Mouse (Mus musculus): ENCODE data around the gene Man1b1. TPM values are rescaled to one million over a fixed set of nuclear protein-coding genes. Genes with fewer than 3 reads are reported as not detected.

Man1b1 gene
- polyA plus RNA-seq, 1 experiment from 2014 or later: 66.3 TPM

GRCm38 (mm10) chr2:25364313-25364712 is 32.2 kb downstream of the Man1b1 start:
- 0 out of 2 replicates have a peak, but pooled peaks cover 3% of the 10 kb centered on the region for H3K36me3 ChIP-seq (ENCODE audit: control insufficient read depth, insufficient read depth, low read length)
- no peak for DNase-seq (ENCODE audit: low spot score)
- WGBS: 82% methylated on average over 4 of the region's 4 CpGs
- peak overlapping the region; percentile 74 for H3K4me3 ChIP-seq (ENCODE audit: low read depth, low read length)
- no peaks in the 10 kb centered on the region for H3K27me3 ChIP-seq (replicated peaks; ENCODE audit: control insufficient read depth, insufficient read depth, low read length)
- no peak overlapping the region for H3K9ac ChIP-seq (ENCODE audit: low read length)
- no peak for ATAC-seq (replicated peaks; ENCODE audit: low FRiP score, low TSS enrichment, low read depth)
- H3K27ac ChIP-seq (ENCODE audit: low read depth): no peak overlapping the region
- H3K4me1 ChIP-seq (replicated peaks; ENCODE audit: control insufficient read depth, insufficient read depth, low read length): no peaks in the 10 kb centered on the region
- H3K9me3 ChIP-seq (ENCODE audit: control insufficient read depth, low read length): no peaks in the 10 kb centered on the region
- peak overlapping the region; percentile 94 for H3K4me2 ChIP-seq (ENCODE audit: low read length)

- DNase-seq (ENCODE audit: low spot score) (peak; percentile 59), ATAC-seq (replicated peaks; ENCODE audit: low FRiP score, low TSS enrichment, low read depth) (peak; percentile 7)
- Histone ChIP-seq H3K4me1 (replicated peaks; ENCODE audit: control insufficient read depth, insufficient read depth, low read length) (no peaks in the 10 kb centered on the region), H3K36me3 (ENCODE audit: control insufficient read depth, insufficient read depth, low read length) (0 out of 2 replicates have a peak, but pooled peaks cover 3% of the 10 kb centered on the region), H3K9me3 (ENCODE audit: control insufficient read depth, low read length) (no peaks in the 10 kb centered on the region), H3K4me3 (ENCODE audit: low read depth, low read length) (peak overlapping the region; percentile 74), H3K4me2 (ENCODE audit: low read length) (peak overlapping the region; percentile 94), H3K27me3 (replicated peaks; ENCODE audit: control insufficient read depth, insufficient read depth, low read length) (no peaks in the 10 kb centered on the region), H3K27ac (ENCODE audit: low read depth) (no peak overlapping the region), H3K9ac (ENCODE audit: low read length) (peak overlapping the region; percentile 48)
- 35% methylated on average over 9 of the region's 9 CpGs for WGBS
Measured at GRCm38 (mm10) chr2:25364761-25365090, 32.6 kb downstream of the Man1b1 start.

GRCm38 (mm10) chr2:25365091-25365761 is 33.1 kb downstream of the Man1b1 start, which contains the start of gene Uap1l1:
Uap1l1 (minus strand) TSS chr2:25365682.
- Histone ChIP-seq H3K27ac (ENCODE audit: low read depth) (no peak within 1 kb of the TSS), H3K27me3 (replicated peaks; ENCODE audit: control insufficient read depth, insufficient read depth, low read length) (no peaks in the 10 kb centered on the region), H3K4me1 (replicated peaks; ENCODE audit: control insufficient read depth, insufficient read depth, low read length) (no peaks in the 10 kb centered on the region), H3K4me3 (ENCODE audit: low read depth, low read length) (peak within 1 kb of the TSS; percentile 74), H3K9me3 (ENCODE audit: control insufficient read depth, low read length) (no peaks in the 10 kb centered on the region), H3K9ac (ENCODE audit: low read length) (peak within 1 kb of the TSS; percentile 48), H3K4me2 (ENCODE audit: low read length) (peak within 1 kb of the TSS; percentile 94), H3K36me3 (ENCODE audit: control insufficient read depth, insufficient read depth, low read length) (0 out of 2 replicates have a peak, but pooled peaks cover 3% of the 10 kb centered on the region)
- under 1% methylated on average over 53 of the region's 54 CpGs for WGBS
- ATAC-seq (replicated peaks; ENCODE audit: low FRiP score, low TSS enrichment, low read depth): peak; percentile 83
- DNase-seq (ENCODE audit: low spot score): peak; percentile 88

- H3K4me2 ChIP-seq (ENCODE audit: low read length): no peak overlapping the region
- DNase-seq (ENCODE audit: low spot score): no peak
- H3K4me1 ChIP-seq (replicated peaks; ENCODE audit: control insufficient read depth, insufficient read depth, low read length): peaks cover 14% of the 10 kb centered on the region
- H3K27me3 ChIP-seq (replicated peaks; ENCODE audit: control insufficient read depth, insufficient read depth, low read length): no peaks in the 10 kb centered on the region
- no peak overlapping the region for H3K9ac ChIP-seq (ENCODE audit: low read length)
- no peak for ATAC-seq (replicated peaks; ENCODE audit: low FRiP score, low TSS enrichment, low read depth)
- peaks cover 3% of the 10 kb centered on the region; the same call in 1 of the 2 replicates for H3K36me3 ChIP-seq (ENCODE audit: control insufficient read depth, insufficient read depth, low read length)
- H3K9me3 ChIP-seq (ENCODE audit: control insufficient read depth, low read length): no peaks in the 10 kb centered on the region
- WGBS: 85% methylated on average over 3 of the region's 3 CpGs
- H3K27ac ChIP-seq (ENCODE audit: low read depth): no peak overlapping the region
- no peak overlapping the region for H3K4me3 ChIP-seq (ENCODE audit: low read depth, low read length)
Measured at GRCm38 (mm10) chr2:25369996-25370395, 37.9 kb downstream of the Man1b1 start.

GRCm38 (mm10) chr2:25371764-25372643 is 39.9 kb downstream of the Man1b1 start, which contains the start of gene Sapcd2:
Sapcd2 (plus strand) TSS chr2:25372321.
- Histone ChIP-seq H3K4me1 (replicated peaks; ENCODE audit: control insufficient read depth, insufficient read depth, low read length) (peaks cover 14% of the 10 kb centered on the region), H3K4me3 (ENCODE audit: low read depth, low read length) (peak within 1 kb of the TSS; percentile 69), H3K9ac (ENCODE audit: low read length) (peak within 1 kb of the TSS; percentile 59), H3K27ac (ENCODE audit: low read depth) (peak within 1 kb of the TSS; percentile 81), H3K9me3 (ENCODE audit: control insufficient read depth, low read length) (no peaks in the 10 kb centered on the region), H3K4me2 (ENCODE audit: low read length) (peak within 1 kb of the TSS; percentile 95), H3K36me3 (ENCODE audit: control insufficient read depth, insufficient read depth, low read length) (peaks cover 20% of the 10 kb centered on the region), H3K27me3 (replicated peaks; ENCODE audit: control insufficient read depth, insufficient read depth, low read length) (no peaks in the 10 kb centered on the region)
- DNase-seq (ENCODE audit: low spot score) (peak; percentile 85), ATAC-seq (replicated peaks; ENCODE audit: low FRiP score, low TSS enrichment, low read depth) (peak; percentile 87)
- WGBS: under 1% methylated on average over 65 of the region's 65 CpGs

GRCm38 (mm10) chr2:25372644-25373391 is 40.7 kb downstream of the Man1b1 start:
- Histone ChIP-seq H3K9ac (ENCODE audit: low read length) (peak overlapping the region; percentile 59), H3K4me2 (ENCODE audit: low read length) (peak overlapping the region; percentile 95), H3K9me3 (ENCODE audit: control insufficient read depth, low read length) (no peaks in the 10 kb centered on the region), H3K27me3 (replicated peaks; ENCODE audit: control insufficient read depth, insufficient read depth, low read length) (no peaks in the 10 kb centered on the region), H3K4me3 (ENCODE audit: low read depth, low read length) (peak overlapping the region; percentile 69), H3K4me1 (replicated peaks; ENCODE audit: control insufficient read depth, insufficient read depth, low read length) (peaks cover 14% of the 10 kb centered on the region), H3K27ac (ENCODE audit: low read depth) (no peak overlapping the region), H3K36me3 (ENCODE audit: control insufficient read depth, insufficient read depth, low read length) (peaks cover 28% of the 10 kb centered on the region)
- ATAC-seq (replicated peaks; ENCODE audit: low FRiP score, low TSS enrichment, low read depth) (peak; percentile 20; the same call in 1 of the 2 replicates), DNase-seq (ENCODE audit: low spot score) (no peak)
- WGBS: 2% methylated on average over 42 of the region's 42 CpGs

GRCm38 (mm10) chr2:25373431-25373830 is 41.3 kb downstream of the Man1b1 start:
- Histone ChIP-seq H3K27me3 (replicated peaks; ENCODE audit: control insufficient read depth, insufficient read depth, low read length) (no peaks in the 10 kb centered on the region), H3K9ac (ENCODE audit: low read length) (peak overlapping the region; percentile 59), H3K4me3 (ENCODE audit: low read depth, low read length) (peak overlapping the region; percentile 69), H3K4me1 (replicated peaks; ENCODE audit: control insufficient read depth, insufficient read depth, low read length) (peaks cover 14% of the 10 kb centered on the region), H3K4me2 (ENCODE audit: low read length) (peak overlapping the region; percentile 95), H3K27ac (ENCODE audit: low read depth) (no peak overlapping the region), H3K36me3 (ENCODE audit: control insufficient read depth, insufficient read depth, low read length) (peaks cover 34% of the 10 kb centered on the region), H3K9me3 (ENCODE audit: control insufficient read depth, low read length) (no peaks in the 10 kb centered on the region)
- 44% methylated on average over 2 of the region's 2 CpGs for WGBS
- ATAC-seq (replicated peaks; ENCODE audit: low FRiP score, low TSS enrichment, low read depth): no peak
- no peak for DNase-seq (ENCODE audit: low spot score)

- Histone ChIP-seq H3K27ac (ENCODE audit: low read depth) (no peak overlapping the region), H3K27me3 (replicated peaks; ENCODE audit: control insufficient read depth, insufficient read depth, low read length) (no peaks in the 10 kb centered on the region), H3K9me3 (ENCODE audit: control insufficient read depth, low read length) (no peaks in the 10 kb centered on the region), H3K4me1 (replicated peaks; ENCODE audit: control insufficient read depth, insufficient read depth, low read length) (peaks cover 14% of the 10 kb centered on the region), H3K9ac (ENCODE audit: low read length) (no peak overlapping the region), H3K4me2 (ENCODE audit: low read length) (no peak overlapping the region), H3K36me3 (ENCODE audit: control insufficient read depth, insufficient read depth, low read length) (peaks cover 35% of the 10 kb centered on the region), H3K4me3 (ENCODE audit: low read depth, low read length) (no peak overlapping the region)
- WGBS: 60% methylated on average over 4 of the region's 4 CpGs
- no peak for DNase-seq (ENCODE audit: low spot score)
- no peak for ATAC-seq (replicated peaks; ENCODE audit: low FRiP score, low TSS enrichment, low read depth)
Measured at GRCm38 (mm10) chr2:25376589-25376988, 44.5 kb downstream of the Man1b1 start.
